Mouse (Mus musculus): ENCODE data around the gene Slc6a16. TPM values are rescaled to one million over a fixed set of nuclear protein-coding genes. Genes with fewer than 3 reads are reported as not detected.

The Slc6a16 gene
- polyA plus RNA-seq (2015; fragmentation: Nextera tagmentation; extraction: Ambion mirVana), result not detected in 2 replicates

GRCm38 (mm10) chr7:45240633-45241388 is at the start of gene Slc6a16:
Gene Slc6a16, plus strand, starts transcription at chr7:45241085.
- H3K27me3 ChIP-seq (ENCODE audit: control insufficient read depth, insufficient read depth, low read depth, low read length), result no peaks in the 10 kb centered on the region
- no peak; the same call in 1 of the 2 replicates for ATAC-seq (ENCODE audit: low read depth)
- H3K27ac ChIP-seq (ENCODE audit: low read length), result no peak within 1 kb of the TSS
- no peak within 1 kb of the TSS for H3K9ac ChIP-seq (ENCODE audit: low read depth, low read length)
- 54% methylated on average over 53 of the region's 53 CpGs for WGBS (ENCODE audit: insufficient replicate concordance)
- H3K9me3 ChIP-seq (replicated peaks; ENCODE audit: control insufficient read depth, low read length), result no peaks in the 10 kb centered on the region
- peaks cover 9% of the 10 kb centered on the region for H3K4me1 ChIP-seq (ENCODE audit: control insufficient read depth, low read depth, low read length)
- H3K4me3 ChIP-seq (ENCODE audit: low read depth, low read length), result no peak within 1 kb of the TSS
- H3K36me3 ChIP-seq (ENCODE audit: control insufficient read depth, insufficient read depth), result no peaks in the 10 kb centered on the region
- H3K4me2 ChIP-seq (ENCODE audit: low read depth, low read length), result 0 out of 2 replicates have a peak within 1 kb of the TSS, but pooled peaks have one; percentile 8

GRCm38 (mm10) chr7:45191161-45191560 is 49.7 kb upstream of the Slc6a16 start:
- Histone ChIP-seq H3K4me2 (ENCODE audit: low read depth, low read length) (no peak overlapping the region), H3K4me3 (ENCODE audit: low read depth, low read length) (no peak overlapping the region), H3K9me3 (replicated peaks; ENCODE audit: control insufficient read depth, low read length) (no peaks in the 10 kb centered on the region), H3K36me3 (ENCODE audit: control insufficient read depth, insufficient read depth) (no peaks in the 10 kb centered on the region), H3K27me3 (ENCODE audit: control insufficient read depth, insufficient read depth, low read depth, low read length) (peaks cover 25% of the 10 kb centered on the region), H3K27ac (ENCODE audit: low read length) (no peak overlapping the region), H3K4me1 (ENCODE audit: control insufficient read depth, low read depth, low read length) (no peaks in the 10 kb centered on the region), H3K9ac (ENCODE audit: low read depth, low read length) (no peak overlapping the region)
- ATAC-seq (ENCODE audit: low read depth), result no peak
- 52% methylated on average over 2 of the region's 2 CpGs for WGBS (ENCODE audit: insufficient replicate concordance)

GRCm38 (mm10) chr7:45191803-45192363 is 49.0 kb upstream of the Slc6a16 start:
- Histone ChIP-seq H3K9me3 (replicated peaks; ENCODE audit: control insufficient read depth, low read length) (no peaks in the 10 kb centered on the region), H3K9ac (ENCODE audit: low read depth, low read length) (no peak overlapping the region), H3K4me2 (ENCODE audit: low read depth, low read length) (no peak overlapping the region), H3K36me3 (ENCODE audit: control insufficient read depth, insufficient read depth) (no peaks in the 10 kb centered on the region), H3K4me3 (ENCODE audit: low read depth, low read length) (no peak overlapping the region), H3K27ac (ENCODE audit: low read length) (no peak overlapping the region), H3K4me1 (ENCODE audit: control insufficient read depth, low read depth, low read length) (no peaks in the 10 kb centered on the region), H3K27me3 (ENCODE audit: control insufficient read depth, insufficient read depth, low read depth, low read length) (peaks cover 19% of the 10 kb centered on the region)
- WGBS (ENCODE audit: insufficient replicate concordance), result 16% methylated on average over 8 of the region's 8 CpGs
- ATAC-seq (ENCODE audit: low read depth), result no peak

GRCm38 (mm10) chr7:45192585-45193310 is 48.1 kb upstream of the Slc6a16 start:
- Histone ChIP-seq H3K36me3 (ENCODE audit: control insufficient read depth, insufficient read depth) (no peaks in the 10 kb centered on the region), H3K9ac (ENCODE audit: low read depth, low read length) (no peak overlapping the region), H3K27me3 (ENCODE audit: control insufficient read depth, insufficient read depth, low read depth, low read length) (peaks cover 14% of the 10 kb centered on the region), H3K4me2 (ENCODE audit: low read depth, low read length) (no peak overlapping the region), H3K9me3 (replicated peaks; ENCODE audit: control insufficient read depth, low read length) (no peaks in the 10 kb centered on the region), H3K4me1 (ENCODE audit: control insufficient read depth, low read depth, low read length) (no peaks in the 10 kb centered on the region), H3K4me3 (ENCODE audit: low read depth, low read length) (no peak overlapping the region), H3K27ac (ENCODE audit: low read length) (no peak overlapping the region)
- ATAC-seq (ENCODE audit: low read depth), result no peak
- 59% methylated on average over 7 of the region's 7 CpGs for WGBS (ENCODE audit: insufficient replicate concordance)

GRCm38 (mm10) chr7:45193406-45193805 is 47.5 kb upstream of the Slc6a16 start:
- WGBS (ENCODE audit: insufficient replicate concordance), result 52% methylated on average over 5 of the region's 5 CpGs
- no peaks in the 10 kb centered on the region for H3K36me3 ChIP-seq (ENCODE audit: control insufficient read depth, insufficient read depth)
- H3K9me3 ChIP-seq (replicated peaks; ENCODE audit: control insufficient read depth, low read length), result no peaks in the 10 kb centered on the region
- no peak overlapping the region for H3K9ac ChIP-seq (ENCODE audit: low read depth, low read length)
- peaks cover 14% of the 10 kb centered on the region for H3K27me3 ChIP-seq (ENCODE audit: control insufficient read depth, insufficient read depth, low read depth, low read length)
- H3K4me2 ChIP-seq (ENCODE audit: low read depth, low read length), result no peak overlapping the region
- ATAC-seq (ENCODE audit: low read depth), result no peak
- H3K4me1 ChIP-seq (ENCODE audit: control insufficient read depth, low read depth, low read length), result no peaks in the 10 kb centered on the region
- no peak overlapping the region for H3K4me3 ChIP-seq (ENCODE audit: low read depth, low read length)
- no peak overlapping the region for H3K27ac ChIP-seq (ENCODE audit: low read length)

- WGBS (ENCODE audit: insufficient replicate concordance), result 61% methylated on average over 17 of the region's 17 CpGs
- Histone ChIP-seq H3K27ac (ENCODE audit: low read length) (no peak overlapping the region), H3K4me1 (ENCODE audit: control insufficient read depth, low read depth, low read length) (no peaks in the 10 kb centered on the region), H3K27me3 (ENCODE audit: control insufficient read depth, insufficient read depth, low read depth, low read length) (peaks cover 13% of the 10 kb centered on the region), H3K9me3 (replicated peaks; ENCODE audit: control insufficient read depth, low read length) (no peaks in the 10 kb centered on the region), H3K36me3 (ENCODE audit: control insufficient read depth, insufficient read depth) (no peaks in the 10 kb centered on the region), H3K4me3 (ENCODE audit: low read depth, low read length) (no peak overlapping the region), H3K4me2 (ENCODE audit: low read depth, low read length) (no peak overlapping the region), H3K9ac (ENCODE audit: low read depth, low read length) (no peak overlapping the region)
- ATAC-seq (ENCODE audit: low read depth), result no peak
Measured at GRCm38 (mm10) chr7:45193871-45194785, 46.8 kb upstream of the Slc6a16 start.

- 54% methylated on average over 13 of the region's 13 CpGs for WGBS (ENCODE audit: insufficient replicate concordance)
- Histone ChIP-seq H3K4me3 (ENCODE audit: low read depth, low read length) (no peak overlapping the region), H3K36me3 (ENCODE audit: control insufficient read depth, insufficient read depth) (no peaks in the 10 kb centered on the region), H3K9ac (ENCODE audit: low read depth, low read length) (no peak overlapping the region), H3K9me3 (replicated peaks; ENCODE audit: control insufficient read depth, low read length) (no peaks in the 10 kb centered on the region), H3K4me2 (ENCODE audit: low read depth, low read length) (no peak overlapping the region), H3K27ac (ENCODE audit: low read length) (no peak overlapping the region), H3K27me3 (ENCODE audit: control insufficient read depth, insufficient read depth, low read depth, low read length) (peaks cover 7% of the 10 kb centered on the region; the same call in 1 of the 2 replicates), H3K4me1 (ENCODE audit: control insufficient read depth, low read depth, low read length) (no peaks in the 10 kb centered on the region)
- no peak for ATAC-seq (ENCODE audit: low read depth)
Measured at GRCm38 (mm10) chr7:45195341-45196175, 45.3 kb upstream of the Slc6a16 start.

- Histone ChIP-seq H3K4me1 (ENCODE audit: control insufficient read depth, low read depth, low read length) (no peaks in the 10 kb centered on the region), H3K9me3 (replicated peaks; ENCODE audit: control insufficient read depth, low read length) (no peaks in the 10 kb centered on the region), H3K36me3 (ENCODE audit: control insufficient read depth, insufficient read depth) (no peaks in the 10 kb centered on the region), H3K27ac (ENCODE audit: low read length) (no peak overlapping the region), H3K9ac (ENCODE audit: low read depth, low read length) (no peak overlapping the region), H3K4me2 (ENCODE audit: low read depth, low read length) (no peak overlapping the region), H3K27me3 (ENCODE audit: control insufficient read depth, insufficient read depth, low read depth, low read length) (peaks cover 4% of the 10 kb centered on the region; the same call in 1 of the 2 replicates), H3K4me3 (ENCODE audit: low read depth, low read length) (no peak overlapping the region)
- WGBS (ENCODE audit: insufficient replicate concordance), result 50% methylated on average over 4 of the region's 4 CpGs
- ATAC-seq (ENCODE audit: low read depth), result no peak
Measured at GRCm38 (mm10) chr7:45196176-45196535, 44.7 kb upstream of the Slc6a16 start.

Data from liver, embryonic 16.5 days (tissue).